Mouse (Mus musculus) neural tube, embryonic 12.5 days (tissue): Measurements from ENCODE around the gene Adi1. TPM values are rescaled to one million over a fixed set of nuclear protein-coding genes. Genes with fewer than 3 reads are reported as not detected.

ENCODE experiments used
- ATAC-seq: fragments of 200-750 bp; cut with Nextera tagmentation; 2 replicates; pipeline ENCODE4 v1.8.0; 2017; ENCODE audit warnings: low read depth, mild to moderate bottlenecking, moderate TSS enrichment, moderate library complexity; ENCODE audit not compliant: low FRiP score
- H3K27ac ChIP-seq: fragments of 300-500 bp; sonication (generic); 2 replicates; pipeline ENCODE4 v1.5.1; 2016
- H3K27me3 ChIP-seq: fragments of 300-500 bp; sonication (generic); replicated peaks from 2 replicates; pipeline ENCODE4 v1.6.1; 2016; ENCODE audit warnings: mild to moderate bottlenecking
- H3K36me3 ChIP-seq: fragments of 300-500 bp; sonication (generic); 2 replicates; pipeline ENCODE4 v1.6.1; 2016; ENCODE audit warnings: mild to moderate bottlenecking
- H3K4me1 ChIP-seq: fragments of 300-500 bp; sonication (generic); 2 replicates; pipeline ENCODE4 v1.6.1; 2016
- H3K4me2 ChIP-seq: fragments of 300-500 bp; sonication (generic); replicated peaks from 2 replicates; pipeline ENCODE4 v1.6.1; 2016; ENCODE audit warnings: mild to moderate bottlenecking
- H3K4me3 ChIP-seq: fragments of 300-500 bp; sonication (generic); 2 replicates; pipeline ENCODE4 v1.5.1; 2016
- H3K9ac ChIP-seq: fragments of 300-500 bp; sonication (generic); 2 replicates; pipeline ENCODE4 v1.6.1; 2016; ENCODE audit warnings: mild to moderate bottlenecking
- H3K9me3 ChIP-seq: fragments of 300-500 bp; sonication (generic); 2 replicates; pipeline ENCODE4 v1.6.1; 2016; ENCODE audit warnings: mild to moderate bottlenecking
- WGBS: fragments of 180-500 bp; shearing (Covaris S2); methylation state at CpG from one replicate; pipeline ENCODE4 v1.1.7; 2016; 5-methylcytosine and 5-hydroxymethylcytosine counted together
- polyA plus RNA-seq: library from polyadenylated mRNA; unstranded; fragments of >200 nt; fragmentation: Nextera tagmentation; extraction: Ambion mirVana; gene quantifications from 2 replicates; pipeline ENCODE4 v1.2.1, GENCODE M21; 2016

Gene Adi1
- polyA plus RNA-seq, 1 experiment from 2014 or later, result 36.7 TPM

GRCm38 (mm10) chr12:28667287-28667686 lies 7.7 kb upstream of the Adi1 start:
- H3K27ac ChIP-seq, result no peak overlapping the region
- H3K27me3 ChIP-seq, result no peaks in the 10 kb centered on the region
- no peaks in the 10 kb centered on the region for H3K9me3 ChIP-seq
- no peak overlapping the region for H3K4me3 ChIP-seq
- peaks cover 4% of the 10 kb centered on the region; the same call in 1 of the 2 replicates for H3K36me3 ChIP-seq
- 55% methylated on average over 8 of the region's 8 CpGs for WGBS
- H3K4me2 ChIP-seq, result no peak overlapping the region
- no peak overlapping the region for H3K9ac ChIP-seq
- no peaks in the 10 kb centered on the region for H3K4me1 ChIP-seq
- no peak for ATAC-seq

GRCm38 (mm10) chr12:28674038-28674720 lies 852 bp upstream of the Adi1 start:
- H3K27ac ChIP-seq, result no peak overlapping the region
- H3K27me3 ChIP-seq, result no peaks in the 10 kb centered on the region
- peaks cover 8% of the 10 kb centered on the region for H3K4me1 ChIP-seq
- H3K9ac ChIP-seq, result no peak overlapping the region
- H3K4me3 ChIP-seq, result no peak overlapping the region
- H3K4me2 ChIP-seq, result peak overlapping the region; percentile 61; the same call in 1 of the 2 replicates
- 87% methylated on average over 10 of the region's 10 CpGs for WGBS
- no peaks in the 10 kb centered on the region for H3K9me3 ChIP-seq
- H3K36me3 ChIP-seq, result no peaks in the 10 kb centered on the region
- no peak for ATAC-seq

GRCm38 (mm10) chr12:28675925-28676209 lies 836 bp downstream of the Adi1 start:
- Histone ChIP-seq H3K4me3 (0 out of 2 replicates have a peak overlapping the region, but pooled peaks have one; percentile 43), H3K4me1 (peaks cover 8% of the 10 kb centered on the region), H3K27ac (peak overlapping the region; percentile 28), H3K4me2 (peak overlapping the region; percentile 61), H3K9ac (peak overlapping the region; percentile 52; the same call in 1 of the 2 replicates), H3K36me3 (no peaks in the 10 kb centered on the region), H3K9me3 (no peaks in the 10 kb centered on the region), H3K27me3 (no peaks in the 10 kb centered on the region)
- 68% methylated on average over 5 of the region's 5 CpGs for WGBS
- no peak for ATAC-seq

- no peaks in the 10 kb centered on the region for H3K9me3 ChIP-seq
- no peak overlapping the region for H3K4me2 ChIP-seq
- no peak overlapping the region for H3K9ac ChIP-seq
- H3K27me3 ChIP-seq, result no peaks in the 10 kb centered on the region
- H3K36me3 ChIP-seq, result peaks cover 9% of the 10 kb centered on the region; the same call in 1 of the 2 replicates
- H3K4me1 ChIP-seq, result peaks cover 7% of the 10 kb centered on the region
- no peak for ATAC-seq
- no peak overlapping the region for H3K27ac ChIP-seq
- H3K4me3 ChIP-seq, result no peak overlapping the region
- 83% methylated on average over 1 of the region's 1 CpGs for WGBS
Observed at GRCm38 (mm10) chr12:28684674-28685073, 9.6 kb downstream of the Adi1 start.

- Histone ChIP-seq H3K4me1 (peaks cover 7% of the 10 kb centered on the region), H3K36me3 (peaks cover 11% of the 10 kb centered on the region; the same call in 1 of the 2 replicates), H3K27me3 (no peaks in the 10 kb centered on the region), H3K9me3 (no peaks in the 10 kb centered on the region), H3K4me3 (no peak overlapping the region), H3K27ac (no peak overlapping the region), H3K4me2 (no peak overlapping the region), H3K9ac (no peak overlapping the region)
- no peak for ATAC-seq
- WGBS, result 69% methylated on average over 3 of the region's 3 CpGs
Observed at GRCm38 (mm10) chr12:28685771-28686170, 10.7 kb downstream of the Adi1 start.

- ATAC-seq, result no peak
- H3K27me3 ChIP-seq, result no peaks in the 10 kb centered on the region
- H3K4me1 ChIP-seq, result peaks cover 7% of the 10 kb centered on the region
- no peaks in the 10 kb centered on the region for H3K9me3 ChIP-seq
- H3K36me3 ChIP-seq, result peaks cover 17% of the 10 kb centered on the region; the same call in 1 of the 2 replicates
- H3K4me3 ChIP-seq, result no peak overlapping the region
- H3K9ac ChIP-seq, result no peak overlapping the region
- no peak overlapping the region for H3K27ac ChIP-seq
- no peak overlapping the region for H3K4me2 ChIP-seq
- 43% methylated on average over 8 of the region's 8 CpGs for WGBS
Observed at GRCm38 (mm10) chr12:28686199-28686879, 11.3 kb downstream of the Adi1 start.

- Histone ChIP-seq H3K9ac (no peak overlapping the region), H3K4me2 (no peak overlapping the region), H3K36me3 (peaks cover 24% of the 10 kb centered on the region; the same call in 1 of the 2 replicates), H3K27me3 (no peaks in the 10 kb centered on the region), H3K9me3 (no peaks in the 10 kb centered on the region), H3K4me1 (peaks cover 7% of the 10 kb centered on the region), H3K27ac (no peak overlapping the region), H3K4me3 (no peak overlapping the region)
- 87% methylated on average over 6 of the region's 6 CpGs for WGBS
- ATAC-seq, result no peak
Observed at GRCm38 (mm10) chr12:28688996-28689395, 14.0 kb downstream of the Adi1 start.

GRCm38 (mm10) chr12:28690730-28691129 lies 15.7 kb downstream of the Adi1 start:
- Histone ChIP-seq H3K4me1 (peaks cover 7% of the 10 kb centered on the region), H3K36me3 (peaks cover 35% of the 10 kb centered on the region; the same call in 1 of the 2 replicates), H3K27me3 (no peaks in the 10 kb centered on the region), H3K9ac (no peak overlapping the region), H3K4me3 (no peak overlapping the region), H3K4me2 (no peak overlapping the region), H3K9me3 (no peaks in the 10 kb centered on the region), H3K27ac (no peak overlapping the region)
- no peak for ATAC-seq
- 92% methylated on average over 7 of the region's 7 CpGs for WGBS

GRCm38 (mm10) chr12:28693738-28694137 lies 18.7 kb downstream of the Adi1 start:
- Histone ChIP-seq H3K27ac (no peak overlapping the region), H3K4me1 (no peaks in the 10 kb centered on the region), H3K36me3 (peaks cover 42% of the 10 kb centered on the region; the same call in 1 of the 2 replicates), H3K4me3 (no peak overlapping the region), H3K27me3 (no peaks in the 10 kb centered on the region), H3K9me3 (no peaks in the 10 kb centered on the region), H3K9ac (no peak overlapping the region), H3K4me2 (no peak overlapping the region)
- no peak for ATAC-seq
- WGBS, result 87% methylated on average over 3 of the region's 3 CpGs

GRCm38 (mm10) chr12:28694231-28694630 lies 19.2 kb downstream of the Adi1 start:
- WGBS, result 81% methylated on average over 2 of the region's 2 CpGs
- Histone ChIP-seq H3K4me3 (no peak overlapping the region), H3K36me3 (peaks cover 38% of the 10 kb centered on the region; the same call in 1 of the 2 replicates), H3K4me2 (no peak overlapping the region), H3K27ac (no peak overlapping the region), H3K9me3 (no peaks in the 10 kb centered on the region), H3K27me3 (no peaks in the 10 kb centered on the region), H3K4me1 (no peaks in the 10 kb centered on the region), H3K9ac (no peak overlapping the region)
- no peak for ATAC-seq

- Histone ChIP-seq H3K9ac (no peak overlapping the region), H3K4me3 (no peak overlapping the region), H3K4me2 (no peak overlapping the region), H3K27me3 (no peaks in the 10 kb centered on the region), H3K36me3 (peaks cover 32% of the 10 kb centered on the region; the same call in 1 of the 2 replicates), H3K9me3 (no peaks in the 10 kb centered on the region), H3K4me1 (no peaks in the 10 kb centered on the region), H3K27ac (no peak overlapping the region)
- no peak for ATAC-seq
- 91% methylated on average over 7 of the region's 7 CpGs for WGBS
Observed at GRCm38 (mm10) chr12:28694776-28695175, 19.7 kb downstream of the Adi1 start.

- H3K4me3 ChIP-seq, result no peak overlapping the region
- 82% methylated on average over 14 of the region's 14 CpGs for WGBS
- ATAC-seq, result no peak
- H3K9ac ChIP-seq, result no peak overlapping the region
- H3K36me3 ChIP-seq, result peaks cover 18% of the 10 kb centered on the region; the same call in 1 of the 2 replicates
- peaks cover 8% of the 10 kb centered on the region; the same call in 1 of the 2 replicates for H3K4me1 ChIP-seq
- no peaks in the 10 kb centered on the region for H3K9me3 ChIP-seq
- no peaks in the 10 kb centered on the region; the same call in 1 of the 2 replicates for H3K27me3 ChIP-seq
- no peak overlapping the region for H3K4me2 ChIP-seq
- no peak overlapping the region for H3K27ac ChIP-seq
Observed at GRCm38 (mm10) chr12:28697821-28698595, 23.0 kb downstream of the Adi1 start.
